Mouse (Mus musculus): Measurements from ENCODE around the gene Etv6.

DNA sequence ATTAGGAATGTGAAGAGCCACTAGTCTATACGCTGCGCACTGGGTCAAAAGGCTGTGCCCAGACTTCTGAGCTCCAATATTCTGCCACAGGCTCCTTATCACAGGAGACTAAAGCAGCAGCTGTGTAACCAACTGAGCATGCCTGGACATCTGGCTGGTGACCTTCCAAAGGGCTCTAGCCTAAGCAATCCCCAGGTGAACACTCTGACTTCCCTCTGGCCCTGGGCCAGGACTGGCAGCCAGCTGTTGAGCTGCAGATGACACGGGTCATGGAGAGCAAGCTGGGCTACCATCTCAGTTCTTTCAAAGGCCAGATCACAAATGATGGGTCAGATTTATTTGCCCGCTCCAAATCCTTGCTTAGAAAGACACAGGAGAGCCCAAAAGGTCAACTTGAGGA, 275.8 kb downstream of the Etv6 start:
- TF ChIP-seq CTCF (IDR thresholded peaks at IDR 0.05; ENCODE audit: insufficient read depth, low read length) (no peak), POLR2A (IDR thresholded peaks at IDR 0.05; ENCODE audit: borderline replicate concordance, extremely low read depth, low read depth, low read length) (no peak)
